Mouse (Mus musculus): ENCODE measurements around the gene Rpf1. TPM values are rescaled to one million over a fixed set of nuclear protein-coding genes. Genes with fewer than 3 reads are reported as not detected.

Rpf1 gene
- polyA plus RNA-seq, 1 experiment from 2014 or later, result 35.2 TPM

Other genes with a start within 250 kb of the Rpf1 start
- 16.7 and 19.3 TPM in 2 replicates for gene Ssx2ip, start 116.8 kb downstream of the Rpf1 start, polyA plus RNA-seq (2015; fragmentation: Nextera tagmentation; extraction: Ambion mirVana)
- gene Ctbs, start 71.6 kb downstream of the Rpf1 start, polyA plus RNA-seq (2015; fragmentation: Nextera tagmentation; extraction: Ambion mirVana), result 5.3 and 5.7 TPM in 2 replicates
- gene Spata1, start 21.7 kb downstream of the Rpf1 start, polyA plus RNA-seq (2015; fragmentation: Nextera tagmentation; extraction: Ambion mirVana), result 4.3 and 5.6 TPM in 2 replicates
- gene Gng5, start 21.6 kb downstream of the Rpf1 start, polyA plus RNA-seq (2015; fragmentation: Nextera tagmentation; extraction: Ambion mirVana), result 363 and 428 TPM in 2 replicates
- 0.15 TPM in 1 of 2 replicates, not detected in the other for gene Uox, start 49.0 kb upstream of the Rpf1 start, polyA plus RNA-seq (2015; fragmentation: Nextera tagmentation; extraction: Ambion mirVana)
- gene Dnase2b, start 94.2 kb upstream of the Rpf1 start, polyA plus RNA-seq (2015; fragmentation: Nextera tagmentation; extraction: Ambion mirVana), result not detected in 2 replicates
- gene 4930503B20Rik, start 129.9 kb upstream of the Rpf1 start, polyA plus RNA-seq (2015; fragmentation: Nextera tagmentation; extraction: Ambion mirVana), result not detected in 2 replicates
- 0.46 and 0.63 TPM in 2 replicates for gene Samd13, start 164.2 kb upstream of the Rpf1 start, polyA plus RNA-seq (2015; fragmentation: Nextera tagmentation; extraction: Ambion mirVana)